Mouse (Mus musculus) ES-E14 (cell line): ENCODE measurements around the gene Krtap1-3. TPM values are rescaled to one million over a fixed set of nuclear protein-coding genes. Genes with fewer than 3 reads are reported as not detected.

Experiments
- DNase-seq: peaks from one replicate; pipeline ENCODE4 v3.0.0-alpha.2; 2013; ENCODE audit warnings: low read depth, low spot score
- H3K27ac ChIP-seq: 2 replicates; pipeline ENCODE4 v1.5.1; 2012; ENCODE audit warnings: low read depth, mild to moderate bottlenecking, low read length, moderate library complexity, mixed read lengths; ENCODE audit not compliant: poor library complexity, insufficient read depth, severe bottlenecking
- H3K36me3 ChIP-seq: 2 replicates; pipeline ENCODE4 v1.6.1; 2012; ENCODE audit warnings: mild to moderate bottlenecking, low read length, moderate library complexity, mixed read lengths; ENCODE audit not compliant: control insufficient read depth, poor library complexity, insufficient read depth, severe bottlenecking
- H3K4me1 ChIP-seq, 2 experiments: fragments of 150-350 bp in 1 of 2; sonication (generic) in 1 of 2; 2 replicates each; pipeline ENCODE4 v1.6.1; 2012; ENCODE audit warnings: low read length in 2 of 2, mild to moderate bottlenecking in 1 of 2, mixed read lengths in 1 of 2; ENCODE audit not compliant: control insufficient read depth in 2 of 2, insufficient read depth in 2 of 2, poor library complexity in 1 of 2
- H3K4me3 ChIP-seq, 2 experiments: fragments of 150-350 bp in 1 of 2; sonication (generic) in 1 of 2; 2 replicates each; pipeline ENCODE4 v1.5.1; 2012; ENCODE audit warnings: low read length in 2 of 2, low read depth in 1 of 2, mild to moderate bottlenecking in 1 of 2, mixed read lengths in 1 of 2; ENCODE audit not compliant: insufficient read depth in 1 of 2, poor library complexity in 1 of 2, severe bottlenecking in 1 of 2
- H3K9ac ChIP-seq: 2 replicates; pipeline ENCODE4 v1.6.1; 2012; ENCODE audit warnings: low read depth, mild to moderate bottlenecking, low read length, mixed read lengths; ENCODE audit not compliant: poor library complexity, insufficient read depth, severe bottlenecking
- H3K9me3 ChIP-seq: fragments of 150-350 bp; sonication (generic); 2 replicates; pipeline ENCODE4 v1.6.1; 2012; ENCODE audit warnings: low read depth, mild to moderate bottlenecking, low read length; ENCODE audit not compliant: control insufficient read depth, insufficient read depth
- CHD2 ChIP-seq: IDR thresholded peaks from 2 replicates; pipeline ENCODE4 v1.6.1; 2014; ENCODE audit warnings: mild to moderate bottlenecking, low read depth, low read length, inconsistent platforms
- HCFC1 ChIP-seq: IDR thresholded peaks from 2 replicates; pipeline ENCODE4 v1.6.1; 2012; ENCODE audit warnings: low read length, inconsistent platforms, borderline replicate concordance; ENCODE audit not compliant: insufficient read depth
- MAFK ChIP-seq: IDR thresholded peaks from 2 replicates; pipeline ENCODE4 v1.6.1; 2014; ENCODE audit warnings: mild to moderate bottlenecking, low read depth, low read length, inconsistent platforms; ENCODE audit not compliant: insufficient read depth
- ZC3H11A ChIP-seq: IDR thresholded peaks from 2 replicates; pipeline ENCODE4 v1.6.1; 2012; ENCODE audit warnings: low read depth, mild to moderate bottlenecking, inconsistent platforms, low read length, borderline replicate concordance
- ZNF384 ChIP-seq: IDR thresholded peaks from 2 replicates; pipeline ENCODE4 v1.6.1; 2012; ENCODE audit warnings: low read depth, low read length, inconsistent platforms
- in situ Hi-C, 2 experiments: fragments of 600-800 bp; cut with MboI; formaldehyde crosslinking; loops; one replicate each; pipeline ENCODE4 v1.15.1; 2025; ENCODE audit warnings: low sequenced_read_pairs in 2 of 2, inconsistent platforms in 1 of 2; ENCODE audit not compliant: unreplicated experiment in 2 of 2
- total RNA-seq: library from RNA; depleted of rRNA; stranded (reverse); fragments of 300-350 nt; gene quantifications from 2 replicates; pipeline ENCODE4 v1.2.3, GENCODE M21; 2012

Gene Krtap1-3
- total RNA-seq, 1 experiment: not detected

DNA sequence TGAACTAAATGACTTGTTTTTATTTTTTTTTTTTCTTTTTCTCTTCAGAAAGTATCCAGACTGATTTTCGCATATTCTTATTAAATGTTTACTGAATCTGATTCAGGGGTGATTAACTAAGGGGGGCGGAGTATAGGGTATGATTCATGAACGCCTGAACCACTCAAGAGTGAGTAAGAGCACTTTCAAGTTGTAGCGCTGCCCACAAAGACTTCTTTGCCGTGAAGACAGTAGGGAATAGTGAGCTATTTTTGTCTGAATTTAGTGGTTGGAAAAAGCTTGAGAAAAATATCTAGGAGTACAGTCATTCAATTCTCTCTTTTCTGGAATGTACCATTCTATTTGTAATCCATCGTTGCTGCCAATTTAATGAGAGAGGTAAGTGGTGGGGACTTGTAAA is 9.6 kb downstream of the Krtap1-3 start:
- Histone ChIP-seq H3K36me3 (no peaks in the 10 kb centered on the region), H3K27ac (no peak overlapping the region), H3K9me3 (no peaks in the 10 kb centered on the region), H3K9ac (no peak overlapping the region), H3K4me1 (no peaks in the 10 kb centered on the region), H3K4me3 (no peak overlapping the region)
- in situ Hi-C loops: no loop called here
- TF ChIP-seq MAFK (no peak), CHD2 (no peak), HCFC1 (no peak), ZC3H11A (no peak), ZNF384 (no peak)
- no peak for DNase-seq

DNA sequence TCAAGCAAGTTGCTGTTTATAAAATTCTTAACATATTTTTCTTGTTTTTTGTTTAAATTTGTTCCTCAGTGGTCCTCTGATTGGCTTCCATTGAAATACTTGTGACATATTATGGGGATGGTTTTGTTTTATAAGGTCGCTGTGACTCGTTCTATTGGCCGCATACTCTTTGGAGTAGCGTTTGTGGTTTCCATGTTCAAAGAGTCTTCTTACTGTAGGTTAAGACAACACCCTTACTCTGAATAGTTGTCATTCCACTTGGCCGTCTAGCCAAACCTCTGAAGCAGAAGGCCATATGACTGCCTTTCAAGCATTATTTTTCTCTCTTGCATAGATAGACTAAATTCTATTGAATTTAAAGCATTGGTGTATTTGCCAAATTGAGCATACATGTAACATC is 10.1 kb downstream of the Krtap1-3 start:
- Histone ChIP-seq H3K27ac (no peak overlapping the region), H3K36me3 (no peaks in the 10 kb centered on the region), H3K4me3 (no peak overlapping the region), H3K4me1 (no peaks in the 10 kb centered on the region), H3K9me3 (no peaks in the 10 kb centered on the region), H3K9ac (no peak overlapping the region)
- no peak for DNase-seq
- in situ Hi-C loops: no loop called here
- TF ChIP-seq MAFK: no peak
- no peak for TF ChIP-seq ZC3H11A
- no peak for TF ChIP-seq CHD2
- TF ChIP-seq ZNF384: no peak
- TF ChIP-seq HCFC1: no peak

DNA sequence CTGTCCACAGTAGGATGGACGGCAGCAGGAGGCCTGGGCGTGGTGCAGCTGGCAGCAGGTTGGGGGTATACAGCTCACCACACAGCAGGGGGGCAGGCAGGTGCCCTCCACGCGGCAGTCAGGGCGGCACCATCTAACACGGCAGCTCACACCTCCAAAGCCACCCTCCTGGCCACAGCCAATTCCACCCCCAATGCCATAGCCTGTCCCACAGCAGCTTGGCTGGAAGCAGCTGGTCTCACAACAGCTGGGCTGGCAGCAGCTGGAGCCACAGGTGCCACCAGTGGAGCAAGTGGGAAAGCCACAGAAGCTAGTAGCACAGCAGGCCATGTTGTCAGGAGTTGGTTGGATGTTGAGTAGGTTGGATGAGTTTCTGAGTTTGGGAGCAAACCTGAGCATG is 10.5 kb downstream of the Krtap1-3 start, which contains the start of gene Krtap1-5:
TSS of gene Krtap1-5 (minus strand) at position 381 of the 400 bp plus-strand sequence.
- no peak for DNase-seq

DNA sequence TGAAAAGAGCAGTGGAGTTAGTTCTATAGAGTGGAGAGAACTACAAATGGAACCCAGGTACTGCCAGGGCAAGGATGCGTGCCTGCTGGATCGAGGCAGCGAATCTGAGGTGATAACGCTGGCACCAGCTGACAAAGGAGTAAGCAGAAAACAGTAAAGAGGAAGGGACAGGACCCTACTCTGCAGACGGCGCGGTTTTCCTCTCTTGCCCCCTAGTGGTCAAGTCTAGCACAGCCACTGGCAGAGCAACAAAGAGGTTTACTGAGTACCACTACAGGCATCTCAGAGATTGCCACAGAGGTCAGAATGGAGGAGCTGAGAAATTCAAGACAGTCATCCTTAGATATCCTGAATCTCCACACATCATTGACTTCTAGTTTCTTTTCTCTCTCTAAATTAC is 17.0 kb downstream of the Krtap1-3 start:
- TF ChIP-seq ZC3H11A (no peak), HCFC1 (no peak), CHD2 (no peak), ZNF384 (no peak), MAFK (no peak)
- Histone ChIP-seq H3K9me3 (no peaks in the 10 kb centered on the region), H3K4me1 (no peaks in the 10 kb centered on the region), H3K27ac (no peak overlapping the region), H3K4me3 (no peak overlapping the region), H3K9ac (no peak overlapping the region; the same call in 1 of the 2 replicates), H3K36me3 (no peaks in the 10 kb centered on the region)
- DNase-seq: peak; percentile 58
- in situ Hi-C loops: no loop called here

More for the DNA sequence above, 10.5 kb downstream of the Krtap1-3 start, which contains the start of gene Krtap1-5:
- in situ Hi-C loops: no loop called here
- no peak for TF ChIP-seq ZNF384
- TF ChIP-seq ZC3H11A: no peak
- H3K9me3 ChIP-seq: no peaks in the 10 kb centered on the region
- H3K9ac ChIP-seq: no peak within 1 kb of the TSS
- H3K4me3 ChIP-seq: no peak within 1 kb of the TSS
- no peaks in the 10 kb centered on the region for H3K4me1 ChIP-seq
- H3K27ac ChIP-seq: no peak within 1 kb of the TSS
- no peaks in the 10 kb centered on the region for H3K36me3 ChIP-seq

DNA sequence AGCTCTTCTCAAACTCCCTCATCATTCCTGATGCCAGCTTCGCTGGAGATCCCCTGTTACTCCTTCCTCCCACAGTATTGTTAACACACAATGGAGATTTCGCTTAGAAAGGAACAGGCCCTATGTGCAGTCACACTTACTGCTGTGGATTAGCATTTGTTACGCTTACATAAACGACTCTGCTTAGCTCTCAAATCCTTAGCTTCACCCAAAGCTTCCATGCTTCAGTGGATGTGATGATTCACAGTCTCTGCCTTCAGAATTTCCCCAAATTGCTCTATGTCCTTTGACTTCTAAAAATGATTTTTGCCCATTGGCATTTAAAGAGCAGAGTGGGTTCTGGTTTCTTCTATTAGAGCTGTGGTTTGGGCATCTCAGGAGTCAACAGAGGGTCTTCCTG is 18.0 kb downstream of the Krtap1-3 start:
- Histone ChIP-seq H3K4me1 (no peaks in the 10 kb centered on the region), H3K36me3 (no peaks in the 10 kb centered on the region), H3K9ac (no peak overlapping the region), H3K27ac (no peak overlapping the region), H3K9me3 (no peaks in the 10 kb centered on the region), H3K4me3 (no peak overlapping the region)
- TF ChIP-seq ZC3H11A: no peak
- TF ChIP-seq CHD2: no peak
- TF ChIP-seq HCFC1: no peak
- TF ChIP-seq MAFK: no peak
- TF ChIP-seq ZNF384: no peak
- in situ Hi-C loops: no loop called here
- no peak for DNase-seq
